Mouse (Mus musculus): Measurements from ENCODE around the gene Gm10053. TPM values are rescaled to one million over a fixed set of nuclear protein-coding genes. Genes with fewer than 3 reads are reported as not detected.
A peak's percentile ranks its signal among the peaks of the same experiment; 100 is the strongest.
"Not testable (repeated sequence)": the region's sequence is repeated elsewhere in the genome, so short reads cannot be mapped to it uniquely, and the experiment has no call there.

Gene Gm10053
- 203 and 230 TPM in 2 replicates for polyA plus RNA-seq (2015; fragmentation: Nextera tagmentation; extraction: Ambion mirVana)

GRCm38 (mm10) chr19:24875129-24875870 lies at the start of gene Gm10053:
Gene Gm10053 (plus strand): TSS chr19:24875686.
- H3K4me3 ChIP-seq (replicated peaks; ENCODE audit: low read length); H3K9me3 ChIP-seq (ENCODE audit: control insufficient read depth, low read length); H3K36me3 ChIP-seq (ENCODE audit: control insufficient read depth, insufficient read depth); H3K27me3 ChIP-seq (replicated peaks; ENCODE audit: control insufficient read depth, insufficient read depth, low read length); H3K4me2 ChIP-seq (ENCODE audit: low read length); H3K27ac ChIP-seq (ENCODE audit: low read length); ATAC-seq; H3K9ac ChIP-seq (replicated peaks; ENCODE audit: low read depth, low read length); H3K4me1 ChIP-seq (replicated peaks; ENCODE audit: control insufficient read depth, insufficient read depth, low read length): not testable (repeated sequence)
- 86% methylated on average over 23 of the region's 26 CpGs for WGBS

DNA sequence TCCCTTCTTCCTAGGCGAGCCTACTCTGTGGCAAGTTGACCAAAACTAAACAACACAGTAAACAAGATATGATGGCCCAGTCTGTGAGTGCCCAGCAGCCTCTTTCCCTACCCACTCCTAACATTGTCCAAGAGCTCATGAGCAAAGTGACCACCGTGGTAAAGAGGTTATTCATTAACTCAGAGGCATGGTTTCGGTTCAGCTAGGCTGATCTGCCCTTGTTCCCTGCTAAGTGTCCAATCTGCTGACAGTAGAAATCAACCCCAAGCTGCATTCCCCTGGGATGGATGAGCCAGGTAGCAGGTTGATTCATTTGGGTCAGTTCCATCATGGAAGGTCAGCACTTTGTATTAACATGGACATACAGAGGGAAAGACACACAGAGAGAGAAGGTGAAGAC lies 33.4 kb upstream of the Gm10053 start:
- no peaks in the 10 kb centered on the region for H3K9me3 ChIP-seq (ENCODE audit: control insufficient read depth, low read length)
- ATAC-seq, result no peak
- H3K36me3 ChIP-seq (ENCODE audit: control insufficient read depth, insufficient read depth), result no peaks in the 10 kb centered on the region
- no peak overlapping the region for H3K9ac ChIP-seq (replicated peaks; ENCODE audit: low read depth, low read length)
- H3K27ac ChIP-seq (ENCODE audit: low read length), result no peak overlapping the region
- H3K27me3 ChIP-seq (replicated peaks; ENCODE audit: control insufficient read depth, insufficient read depth, low read length), result no peaks in the 10 kb centered on the region
- no peak overlapping the region for H3K4me2 ChIP-seq (ENCODE audit: low read length)
- H3K4me1 ChIP-seq (replicated peaks; ENCODE audit: control insufficient read depth, insufficient read depth, low read length), result peaks cover 8% of the 10 kb centered on the region
- WGBS, result 92% methylated on average over 3 of the region's 3 CpGs
- H3K4me3 ChIP-seq (replicated peaks; ENCODE audit: low read length), result no peak overlapping the region

- H3K27me3 ChIP-seq (replicated peaks; ENCODE audit: control insufficient read depth, insufficient read depth, low read length), result no peaks in the 10 kb centered on the region
- H3K4me3 ChIP-seq (replicated peaks; ENCODE audit: low read length), result no peak overlapping the region
- no peaks in the 10 kb centered on the region for H3K9me3 ChIP-seq (ENCODE audit: control insufficient read depth, low read length)
- H3K27ac ChIP-seq (ENCODE audit: low read length), result no peak overlapping the region
- peaks cover 8% of the 10 kb centered on the region for H3K4me1 ChIP-seq (replicated peaks; ENCODE audit: control insufficient read depth, insufficient read depth, low read length)
- no peak overlapping the region for H3K4me2 ChIP-seq (ENCODE audit: low read length)
- no peaks in the 10 kb centered on the region for H3K36me3 ChIP-seq (ENCODE audit: control insufficient read depth, insufficient read depth)
- no peak overlapping the region for H3K9ac ChIP-seq (replicated peaks; ENCODE audit: low read depth, low read length)
- 30% methylated on average over 7 of the region's 7 CpGs for WGBS
- ATAC-seq, result peak; percentile 81
Observed at GRCm38 (mm10) chr19:24845007-24845546, 30.4 kb upstream of the Gm10053 start.

DNA sequence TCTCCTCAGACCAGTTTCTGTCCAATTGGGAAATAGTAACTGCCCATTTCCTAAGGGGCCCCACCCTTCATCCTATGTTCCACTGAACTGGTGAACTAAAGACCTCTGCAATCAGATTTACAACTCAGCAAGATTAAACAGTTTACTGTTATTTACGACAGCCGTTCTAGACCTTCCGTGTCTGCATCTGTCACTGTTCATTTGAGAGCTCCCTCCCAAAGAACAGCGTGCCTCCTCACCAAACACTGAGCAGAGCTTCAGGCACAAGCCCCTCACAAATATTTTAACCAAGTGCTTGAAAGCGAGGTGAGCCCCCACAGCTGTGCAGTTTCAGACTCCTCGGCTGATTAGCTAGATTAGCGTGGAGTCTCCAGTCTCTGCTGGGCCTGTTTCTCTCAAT lies 27.1 kb upstream of the Gm10053 start:
- WGBS, result 64% methylated on average over 7 of the region's 7 CpGs
- Histone ChIP-seq H3K4me1 (replicated peaks; ENCODE audit: control insufficient read depth, insufficient read depth, low read length) (peaks cover 14% of the 10 kb centered on the region), H3K4me2 (ENCODE audit: low read length) (no peak overlapping the region), H3K36me3 (ENCODE audit: control insufficient read depth, insufficient read depth) (no peaks in the 10 kb centered on the region), H3K4me3 (replicated peaks; ENCODE audit: low read length) (no peak overlapping the region), H3K27ac (ENCODE audit: low read length) (no peak overlapping the region), H3K9ac (replicated peaks; ENCODE audit: low read depth, low read length) (no peak overlapping the region), H3K9me3 (ENCODE audit: control insufficient read depth, low read length) (no peaks in the 10 kb centered on the region), H3K27me3 (replicated peaks; ENCODE audit: control insufficient read depth, insufficient read depth, low read length) (no peaks in the 10 kb centered on the region)
- ATAC-seq, result no peak

GRCm38 (mm10) chr19:24848844-24849243 lies 26.6 kb upstream of the Gm10053 start:
- WGBS, result 94% methylated on average over 2 of the region's 2 CpGs
- Histone ChIP-seq H3K4me3 (replicated peaks; ENCODE audit: low read length) (no peak overlapping the region), H3K27me3 (replicated peaks; ENCODE audit: control insufficient read depth, insufficient read depth, low read length) (no peaks in the 10 kb centered on the region), H3K9me3 (ENCODE audit: control insufficient read depth, low read length) (no peaks in the 10 kb centered on the region), H3K36me3 (ENCODE audit: control insufficient read depth, insufficient read depth) (no peaks in the 10 kb centered on the region), H3K4me2 (ENCODE audit: low read length) (no peak overlapping the region), H3K4me1 (replicated peaks; ENCODE audit: control insufficient read depth, insufficient read depth, low read length) (peaks cover 14% of the 10 kb centered on the region), H3K27ac (ENCODE audit: low read length) (no peak overlapping the region), H3K9ac (replicated peaks; ENCODE audit: low read depth, low read length) (no peak overlapping the region)
- no peak for ATAC-seq

GRCm38 (mm10) chr19:24851456-24852315 lies 23.8 kb upstream of the Gm10053 start:
- Histone ChIP-seq H3K4me2 (ENCODE audit: low read length) (peak overlapping the region; percentile 20), H3K9me3 (ENCODE audit: control insufficient read depth, low read length) (no peaks in the 10 kb centered on the region), H3K9ac (replicated peaks; ENCODE audit: low read depth, low read length) (no peak overlapping the region), H3K4me1 (replicated peaks; ENCODE audit: control insufficient read depth, insufficient read depth, low read length) (peaks cover 6% of the 10 kb centered on the region), H3K27me3 (replicated peaks; ENCODE audit: control insufficient read depth, insufficient read depth, low read length) (no peaks in the 10 kb centered on the region), H3K4me3 (replicated peaks; ENCODE audit: low read length) (no peak overlapping the region), H3K36me3 (ENCODE audit: control insufficient read depth, insufficient read depth) (no peaks in the 10 kb centered on the region), H3K27ac (ENCODE audit: low read length) (no peak overlapping the region)
- 57% methylated on average over 21 of the region's 21 CpGs for WGBS
- peak; percentile 65 for ATAC-seq

- H3K4me3 ChIP-seq (replicated peaks; ENCODE audit: low read length), result peak overlapping the region; percentile 35
- H3K27me3 ChIP-seq (replicated peaks; ENCODE audit: control insufficient read depth, insufficient read depth, low read length), result peaks cover 4% of the 10 kb centered on the region
- H3K4me1 ChIP-seq (replicated peaks; ENCODE audit: control insufficient read depth, insufficient read depth, low read length), result peaks cover 7% of the 10 kb centered on the region
- WGBS, result 17% methylated on average over 13 of the region's 13 CpGs
- H3K27ac ChIP-seq (ENCODE audit: low read length), result no peak overlapping the region
- no peak for ATAC-seq
- H3K36me3 ChIP-seq (ENCODE audit: control insufficient read depth, insufficient read depth), result no peaks in the 10 kb centered on the region
- H3K9me3 ChIP-seq (ENCODE audit: control insufficient read depth, low read length), result no peaks in the 10 kb centered on the region
- H3K9ac ChIP-seq (replicated peaks; ENCODE audit: low read depth, low read length), result peak overlapping the region; percentile 38; the same call in 1 of the 2 replicates
- peak overlapping the region; percentile 59 for H3K4me2 ChIP-seq (ENCODE audit: low read length)
Observed at GRCm38 (mm10) chr19:24861276-24861611, 14.2 kb upstream of the Gm10053 start.

GRCm38 (mm10) chr19:24861612-24862451 lies 13.7 kb upstream of the Gm10053 start, which contains the start of gene Pgm5:
Gene Pgm5 (minus strand): TSS chr19:24861855.
- H3K4me3 ChIP-seq (replicated peaks; ENCODE audit: low read length), result peak within 1 kb of the TSS; percentile 35
- no peaks in the 10 kb centered on the region for H3K36me3 ChIP-seq (ENCODE audit: control insufficient read depth, insufficient read depth)
- peak within 1 kb of the TSS; percentile 38; the same call in 1 of the 2 replicates for H3K9ac ChIP-seq (replicated peaks; ENCODE audit: low read depth, low read length)
- H3K4me1 ChIP-seq (replicated peaks; ENCODE audit: control insufficient read depth, insufficient read depth, low read length), result peaks cover 7% of the 10 kb centered on the region
- whole genome bisulfite sequencing, result 1% methylated on average over 36 of the region's 39 CpGs
- peak; percentile 40 for ATAC-seq
- H3K27me3 ChIP-seq (replicated peaks; ENCODE audit: control insufficient read depth, insufficient read depth, low read length), result peaks cover 4% of the 10 kb centered on the region
- H3K4me2 ChIP-seq (ENCODE audit: low read length), result peak within 1 kb of the TSS; percentile 59
- H3K9me3 ChIP-seq (ENCODE audit: control insufficient read depth, low read length), result no peaks in the 10 kb centered on the region
- no peak within 1 kb of the TSS for H3K27ac ChIP-seq (ENCODE audit: low read length)

Data from forebrain, embryonic 16.5 days (tissue).